In the genomic region with DNA sequence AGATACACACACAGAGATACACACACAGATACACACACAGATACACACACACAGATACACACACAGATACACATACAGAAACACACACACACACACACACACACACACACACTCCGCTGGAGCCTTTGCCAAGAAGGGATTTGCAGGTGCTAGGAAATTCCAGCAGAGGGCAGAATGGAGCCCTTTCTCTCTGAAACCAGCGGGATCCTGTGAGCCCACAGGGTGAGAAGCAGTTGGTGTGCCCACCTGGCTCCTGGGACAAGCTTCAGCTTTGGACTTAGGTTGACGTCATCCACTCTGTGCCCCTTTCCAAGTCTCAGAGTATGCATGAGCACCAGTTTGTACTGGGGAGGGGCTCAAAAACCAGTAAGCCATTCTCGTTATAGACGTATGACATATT, we compare ENCODE assay signal across 9 mouse cellular contexts. TPM values are rescaled to one million over a fixed set of nuclear protein-coding genes. Genes with fewer than 3 reads are reported as not detected.
DNase-seq lines count a peak whose midpoint lies in the region; ATAC-seq and TF ChIP-seq lines count a peak whose summit lies in the region.
"Had no signal": no experiment of that assay in that cellular context is flagged by ENCODE, and none has a peak within 500 bp of the region (broad histone marks: within the 10 kb centered on the region; RNA-seq: fewer than 3 reads in every experiment).

No protein-coding gene starts in this region.

- WGBS in neural tube, embryonic 11.5 days, result 60% methylated on average over 5 of the region's 5 CpGs

- DNase-seq in cerebellum, postnatal 10 days, result peak; percentile 34 to 47
- DNase-seq in cerebellum, postnatal 36 days, result no peak
- DNase-seq in left cerebral cortex, adult 2 months (ENCODE audit: extremely low spot score in 1 of 2, low spot score in 2 of 2), result no peak
- no peak for DNase-seq in left cerebral cortex, postnatal 25 days (ENCODE audit: low spot score in 2 of 2)
- no peak for DNase-seq in G1E (ENCODE audit: low spot score)
- peak; percentile 54 for DNase-seq in neural tube, embryonic 11.5 days (ENCODE audit: low spot score)
- no peak for DNase-seq in B cell, adult 2 months
- DNase-seq in layer of hippocampus, adult 11-12 months (ENCODE audit: low spot score), result no peak

- intact Hi-C loops in left cerebral cortex, adult 2 months (cut with DNase I), result no loop called here
- intact Hi-C loops in left cerebral cortex, postnatal 25 days (cut with DNase I), result no loop called here

- no peak overlapping the region for H3K4me2 ChIP-seq in neural tube, embryonic 11.5 days (ENCODE audit: low read depth)

- no peak for ATAC-seq in G1E (ENCODE audit: extremely low read depth, insufficient number of reproducible peaks, low FRiP score, poor library complexity, severe bottlenecking)
- 0 out of 2 replicates have a peak, but pooled peaks have one; percentile 23 for ATAC-seq in neural tube, embryonic 11.5 days (ENCODE audit: insufficient read depth, low FRiP score, low TSS enrichment)

- H3K9ac ChIP-seq in neural tube, embryonic 11.5 days (ENCODE audit: low read length), result no peak overlapping the region

- no peaks in the 10 kb centered on the region for H3K9me3 ChIP-seq in G1E (replicated peaks)
- no peaks in the 10 kb centered on the region for H3K9me3 ChIP-seq in neural tube, embryonic 11.5 days (ENCODE audit: control insufficient read depth, low read length)
- H3K9me3 ChIP-seq: megakaryocyte, embryonic 14.5 days had no signal

- H3K4me1 ChIP-seq in G1E (ENCODE audit: insufficient read depth, low read depth, low read length), result no peaks in the 10 kb centered on the region
- H3K4me1 ChIP-seq in neural tube, embryonic 11.5 days (ENCODE audit: control insufficient read depth, insufficient read depth, low read length), result no peaks in the 10 kb centered on the region

- no peaks in the 10 kb centered on the region for H3K36me3 ChIP-seq in G1E (replicated peaks)
- 0 out of 2 replicates have a peak, but pooled peaks cover 5% of the 10 kb centered on the region for H3K36me3 ChIP-seq in neural tube, embryonic 11.5 days (ENCODE audit: control insufficient read depth, insufficient read depth, low read length)

- TF ChIP-seq CTCF in left cerebral cortex, adult 2 months (IDR thresholded peaks at IDR 0.05), result peak; percentile 38
- peak; percentile 27; the same call in 1 of the 2 replicates for TF ChIP-seq CTCF in G1E (IDR thresholded peaks at IDR 0.05; ENCODE audit: low read depth, low read length)

- no peak overlapping the region for H3K27ac ChIP-seq in left cerebral cortex, adult 2 months
- no peak overlapping the region for H3K27ac ChIP-seq in neural tube, embryonic 11.5 days (ENCODE audit: low read depth, low read length)

- H3K27me3 ChIP-seq in G1E (ENCODE audit: insufficient read depth, low read length), result no peaks in the 10 kb centered on the region; the same call in 1 of the 2 replicates
- no peaks in the 10 kb centered on the region for H3K27me3 ChIP-seq in neural tube, embryonic 11.5 days (ENCODE audit: control insufficient read depth, insufficient read depth, low read length)

- no peak overlapping the region for H3K4me3 ChIP-seq in left cerebral cortex, adult 2 months
- H3K4me3 ChIP-seq in G1E (ENCODE audit: low read depth, low read length), result no peak overlapping the region
- H3K4me3 ChIP-seq in neural tube, embryonic 11.5 days (ENCODE audit: low read depth, low read length), result no peak overlapping the region
- H3K4me3 ChIP-seq: megakaryocyte, embryonic 14.5 days had no signal

RNA-seq across cellular contexts. Expression of gene G3bp1, which starts 41.9 kb away (rescaled TPM):
- total RNA-seq in left cerebral cortex, adult 2 months (2021), result 10 to 100 TPM; 34.8 to 35.0 TPM
- 10 to 100 TPM; 34.1 to 34.4 TPM for total RNA-seq in left cerebral cortex, postnatal 25 days (2021)
- total RNA-seq in G1E (2014; fragmentation: Nextera tagmentation) (97.4 and 104 TPM in 2 replicates), G1E (2017) (122 and 128 TPM in 2 replicates)
- polyA plus RNA-seq in G1E (2012), result 365 and 461 TPM in 2 replicates
- polyA plus RNA-seq in neural tube, embryonic 11.5 days (2014; fragmentation: Nextera tagmentation; extraction: Ambion mirVana), result 235 and 236 TPM in 2 replicates

RNA-seq across cellular contexts. Expression of gene Atox1, which starts 50.3 kb away (rescaled TPM):
- total RNA-seq in left cerebral cortex, adult 2 months (2021), result 10 to 100 TPM; 87.0 to 97.9 TPM
- total RNA-seq in left cerebral cortex, postnatal 25 days (2021), result 100 to 1,000 TPM in 1 of 2 experiments, 10 to 100 TPM in 1; 98.7 to 111 TPM
- 37.0 and 37.7 TPM in 2 replicates for total RNA-seq in G1E (2014; fragmentation: Nextera tagmentation)
- total RNA-seq in G1E (2017), result 103 and 125 TPM in 2 replicates
- 39.7 and 92.8 TPM in 2 replicates for polyA plus RNA-seq in G1E (2012)
- 244 and 248 TPM in 2 replicates for polyA plus RNA-seq in neural tube, embryonic 11.5 days (2014; fragmentation: Nextera tagmentation; extraction: Ambion mirVana)

Comparison
In these comparisons a context has a peak if more than half of its experiments do, and no peak if none do; other contexts are left out.
1. DNase-seq: peak in cerebellum, postnatal 10 days (2 of 2) and neural tube, embryonic 11.5 days (single experiment); none in cerebellum, postnatal 36 days (0 of 2), left cerebral cortex, adult 2 months (0 of 2), left cerebral cortex, postnatal 25 days (0 of 2), G1E (single experiment), B cell, adult 2 months (0 of 2) and layer of hippocampus, adult 11-12 months (single experiment).